Mouse (Mus musculus) midbrain, postnatal 0 days (tissue): Measurements from ENCODE around the gene Ren1. TPM values are rescaled to one million over a fixed set of nuclear protein-coding genes. Genes with fewer than 3 reads are reported as not detected.

Experiments
- ATAC-seq: fragments of 200-750 bp; cut with Nextera tagmentation; 2 replicates; pipeline ENCODE4 v1.8.0; 2017; ENCODE audit warnings: moderate number of reproducible peaks, mild to moderate bottlenecking, moderate TSS enrichment, moderate library complexity; ENCODE audit not compliant: low FRiP score
- DNase-seq: peaks from one replicate; pipeline ENCODE4 v3.0.0-alpha.2; 2015; ENCODE audit warnings: low spot score
- H3K27ac ChIP-seq: fragments of 300-500 bp; sonication (generic); 2 replicates; pipeline ENCODE4 v1.5.1; 2014; ENCODE audit warnings: low read depth, mild to moderate bottlenecking, low read length, mixed read lengths
- H3K27me3 ChIP-seq: fragments of 300-500 bp; sonication (generic); 2 replicates; pipeline ENCODE4 v1.6.1; 2014; ENCODE audit warnings: low read length, control low read depth, mixed read lengths; ENCODE audit not compliant: insufficient read depth
- H3K36me3 ChIP-seq: fragments of 300-500 bp; sonication (generic); 2 replicates; pipeline ENCODE4 v1.6.1; 2014; ENCODE audit warnings: low read length, control low read depth, mixed read lengths; ENCODE audit not compliant: insufficient read depth
- H3K4me1 ChIP-seq: fragments of 300-500 bp; sonication (generic); 2 replicates; pipeline ENCODE4 v1.6.1; 2014; ENCODE audit warnings: mild to moderate bottlenecking, control low read depth, antibody characterized with exemption, low read length, mixed read lengths; ENCODE audit not compliant: insufficient read depth
- H3K4me2 ChIP-seq: fragments of 300-500 bp; sonication (generic); 2 replicates; pipeline ENCODE4 v1.6.1; 2014; ENCODE audit warnings: low read depth, mild to moderate bottlenecking, low read length, mixed read lengths; ENCODE audit not compliant: poor library complexity, severe bottlenecking
- H3K4me3 ChIP-seq: fragments of 300-500 bp; sonication (generic); 2 replicates; pipeline ENCODE4 v1.5.1; 2014; ENCODE audit warnings: low read depth, mild to moderate bottlenecking, low read length, moderate library complexity
- H3K9ac ChIP-seq: fragments of 300-500 bp; sonication (generic); replicated peaks from 2 replicates; pipeline ENCODE4 v1.6.1; 2014; ENCODE audit warnings: mild to moderate bottlenecking, low read length, moderate library complexity, mixed read lengths; ENCODE audit not compliant: poor library complexity, severe bottlenecking
- H3K9me3 ChIP-seq: fragments of 300-500 bp; sonication (generic); 2 replicates; pipeline ENCODE4 v1.6.1; 2016; ENCODE audit warnings: low read length, control low read depth
- CTCF ChIP-seq: IDR thresholded peaks from 2 replicates; pipeline ENCODE4 v1.5.1; 2016; ENCODE audit warnings: antibody characterized with exemption, mild to moderate bottlenecking
- WGBS: fragments of 180-500 bp; shearing (Covaris S2); extraction: QIAGEN DNeasy Blood & Tissue Kit; methylation state at CpG from one replicate; pipeline ENCODE4 v1.1.7; 2014; 5-methylcytosine and 5-hydroxymethylcytosine counted together
- polyA plus RNA-seq: library from polyadenylated mRNA; unstranded; fragments of >200 nt; fragmentation: Nextera tagmentation; extraction: Ambion mirVana; gene quantifications from 2 replicates; pipeline ENCODE4 v1.2.1, GENCODE M21; 2015
- total RNA-seq: library from RNA; depleted of rRNA; stranded (reverse); fragments of >200 nt; gene quantifications from 2 replicates; pipeline ENCODE4 v1.2.3, GENCODE M21; 2014

The Ren1 gene
- total and polyA plus RNA-seq, 2 experiments from 2014 or later, result not detected

DNA sequence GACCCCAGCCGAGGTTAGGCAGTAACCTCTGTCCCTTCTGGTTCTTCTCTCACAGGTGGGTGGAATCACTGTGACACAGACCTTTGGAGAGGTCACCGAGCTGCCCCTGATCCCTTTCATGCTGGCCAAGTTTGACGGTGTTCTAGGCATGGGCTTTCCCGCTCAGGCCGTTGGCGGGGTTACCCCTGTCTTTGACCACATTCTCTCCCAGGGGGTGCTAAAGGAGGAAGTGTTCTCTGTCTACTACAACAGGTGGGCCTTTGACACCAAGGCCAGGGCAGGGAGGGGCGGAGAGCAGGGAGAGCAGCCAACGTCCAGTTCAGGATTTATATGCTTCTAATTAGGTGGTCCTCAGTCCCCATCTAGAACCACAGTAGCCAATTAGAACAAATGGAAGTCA, 6.0 kb downstream of the Ren1 start:
- no peak for TF ChIP-seq CTCF
- Histone ChIP-seq H3K27me3 (no peaks in the 10 kb centered on the region; the same call in 1 of the 2 replicates), H3K36me3 (no peaks in the 10 kb centered on the region), H3K27ac (no peak overlapping the region), H3K4me3 (no peak overlapping the region), H3K9me3 (no peaks in the 10 kb centered on the region), H3K9ac (no peak overlapping the region), H3K4me2 (no peak overlapping the region), H3K4me1 (no peaks in the 10 kb centered on the region)
- 67% methylated on average over 8 of the region's 8 CpGs for WGBS
- DNase-seq, result no peak
- ATAC-seq, result no peak

DNA sequence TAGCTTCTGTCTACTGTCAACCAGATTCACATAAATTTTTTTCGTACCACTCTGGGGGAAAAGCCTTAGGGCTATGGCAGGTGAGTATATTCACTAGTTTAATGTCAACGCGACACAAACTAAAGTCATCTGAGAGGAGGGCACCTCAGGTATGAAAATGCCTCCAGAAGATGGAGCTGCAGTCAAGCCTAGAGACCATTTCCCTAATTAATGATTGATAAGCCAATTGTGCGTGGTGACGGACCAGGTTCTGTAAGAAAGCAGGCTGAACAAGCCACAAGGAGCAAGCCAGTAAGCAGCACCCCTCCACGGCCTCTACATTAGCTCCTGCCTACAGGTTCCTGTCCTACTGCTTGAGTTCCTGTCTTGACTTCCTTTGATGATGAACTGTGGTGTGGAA, 10.7 kb downstream of the Ren1 start:
- whole genome bisulfite sequencing, result 90% methylated on average over 6 of the region's 6 CpGs
- H3K27me3 ChIP-seq, result no peaks in the 10 kb centered on the region; the same call in 1 of the 2 replicates
- no peak overlapping the region for H3K27ac ChIP-seq
- H3K9me3 ChIP-seq, result no peaks in the 10 kb centered on the region
- no peak overlapping the region for H3K4me2 ChIP-seq
- no peak overlapping the region for H3K9ac ChIP-seq
- ATAC-seq, result no peak
- no peaks in the 10 kb centered on the region for H3K36me3 ChIP-seq
- TF ChIP-seq CTCF, result no peak
- no peak for DNase-seq
- H3K4me1 ChIP-seq, result no peaks in the 10 kb centered on the region
- H3K4me3 ChIP-seq, result no peak overlapping the region

DNA sequence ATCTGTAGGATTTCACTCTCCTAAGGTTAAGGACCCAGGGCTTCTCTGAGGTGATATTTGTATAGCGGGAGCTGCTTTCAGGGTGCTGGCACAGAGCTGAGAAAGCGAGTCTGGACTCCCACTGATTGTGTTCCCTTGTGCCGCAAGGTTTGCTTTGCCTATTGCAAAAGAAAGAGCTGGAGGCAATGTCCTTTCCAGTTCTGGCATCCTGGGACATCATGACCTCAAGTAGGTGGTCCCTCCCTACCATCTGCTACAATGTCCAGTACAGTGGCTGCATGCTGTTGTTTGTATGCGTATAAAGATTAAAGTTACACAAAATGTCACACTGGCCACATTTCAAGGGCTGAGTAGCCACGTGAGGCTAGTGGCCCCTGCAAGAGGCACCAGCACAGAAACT, 11.8 kb downstream of the Ren1 start:
- H3K9me3 ChIP-seq, result no peaks in the 10 kb centered on the region
- TF ChIP-seq CTCF, result no peak
- no peaks in the 10 kb centered on the region for H3K36me3 ChIP-seq
- ATAC-seq (no peak), DNase-seq (no peak)
- no peak overlapping the region for H3K9ac ChIP-seq
- H3K27me3 ChIP-seq, result no peaks in the 10 kb centered on the region; the same call in 1 of the 2 replicates
- WGBS, result 86% methylated on average over 5 of the region's 5 CpGs
- no peaks in the 10 kb centered on the region for H3K4me1 ChIP-seq
- H3K4me3 ChIP-seq, result no peak overlapping the region
- H3K4me2 ChIP-seq, result no peak overlapping the region
- H3K27ac ChIP-seq, result no peak overlapping the region

DNA sequence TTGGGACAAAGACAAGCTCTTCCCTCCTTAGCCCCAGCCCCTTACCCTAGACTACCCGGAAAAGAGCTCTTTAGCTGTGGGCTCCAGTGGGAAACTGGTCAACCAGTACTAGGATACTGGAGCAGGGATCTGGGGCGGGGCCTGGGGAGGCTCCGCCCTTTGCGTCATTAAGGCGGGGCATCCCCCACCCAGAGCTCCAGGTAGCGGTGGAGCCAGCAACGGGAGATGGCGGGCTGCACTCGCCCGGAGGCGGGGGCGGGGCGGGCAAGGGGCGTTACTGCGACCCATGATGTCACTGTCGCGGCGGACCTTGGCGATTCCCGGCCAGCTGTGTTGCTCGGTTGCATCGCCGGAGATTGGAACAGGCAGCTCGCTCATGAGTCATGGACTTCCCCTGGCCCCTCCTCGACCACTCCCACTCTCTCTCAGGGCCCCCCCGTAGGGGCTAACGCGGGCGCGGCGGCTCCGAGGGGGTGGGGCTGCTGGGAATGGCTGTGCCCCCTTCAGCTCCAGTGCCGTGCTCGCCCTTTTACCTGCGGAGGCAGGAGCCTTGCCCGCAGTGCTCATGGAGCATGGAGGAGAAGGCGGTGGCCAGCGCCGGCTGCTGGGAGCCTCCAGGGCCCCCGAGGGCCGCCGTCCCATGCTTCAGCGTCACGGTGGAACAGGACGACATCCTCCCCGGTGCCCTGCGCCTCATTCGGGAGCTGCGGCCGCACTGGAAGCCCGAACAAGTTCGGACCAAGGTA, 13.1 kb downstream of the Ren1 start, which contains the start of gene Etnk2:
TSS of gene Etnk2 (plus strand) at position 297 of the 746 bp plus-strand sequence.
- Histone ChIP-seq H3K4me2 (peak within 1 kb of the TSS; percentile 88), H3K27ac (peak within 1 kb of the TSS; percentile 72), H3K36me3 (no peaks in the 10 kb centered on the region), H3K27me3 (no peaks in the 10 kb centered on the region; the same call in 1 of the 2 replicates), H3K9ac (peak within 1 kb of the TSS; percentile 81), H3K4me3 (peak within 1 kb of the TSS; percentile 81), H3K9me3 (no peaks in the 10 kb centered on the region), H3K4me1 (0 out of 2 replicates have a peak, but pooled peaks cover 3% of the 10 kb centered on the region)
- peak; percentile 81 for DNase-seq
- peak; percentile 76 for ATAC-seq
- TF ChIP-seq CTCF, result no peak
- 1% methylated on average over 51 of the region's 52 CpGs for WGBS

DNA sequence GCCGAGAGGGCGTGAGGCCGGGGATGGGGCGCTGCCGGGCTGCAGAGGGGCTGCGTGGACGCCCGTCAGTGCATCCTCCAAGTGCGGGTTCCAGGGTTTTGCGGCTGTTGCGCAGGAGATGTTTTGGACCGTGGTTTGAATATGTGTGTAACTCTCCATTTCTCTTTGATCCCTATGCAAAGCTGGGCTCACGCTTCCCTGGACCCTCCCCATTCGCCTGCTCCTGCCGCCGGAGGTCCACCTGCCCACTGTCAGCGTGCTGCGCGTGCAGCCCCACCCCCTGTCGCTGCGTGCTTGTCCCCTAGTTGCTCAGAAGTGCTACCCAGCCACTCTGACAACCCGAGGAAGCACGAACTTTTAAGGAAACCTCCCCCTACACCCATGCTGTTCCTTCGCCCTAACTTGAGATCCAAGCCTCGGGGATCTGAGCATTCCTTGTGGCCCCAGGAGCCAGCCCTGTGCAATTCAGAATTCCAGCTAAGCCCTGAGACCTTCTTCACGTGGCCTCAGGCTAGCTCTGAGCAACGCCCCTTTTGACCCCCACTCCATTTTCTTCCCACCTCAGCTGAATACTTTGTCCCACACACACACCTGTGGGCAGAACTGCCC, 13.8 kb downstream of the Ren1 start:
- Histone ChIP-seq H3K27ac (peak overlapping the region; percentile 72), H3K4me2 (peak overlapping the region; percentile 88), H3K4me3 (peak overlapping the region; percentile 81), H3K27me3 (no peaks in the 10 kb centered on the region), H3K9ac (peak overlapping the region; percentile 81), H3K36me3 (no peaks in the 10 kb centered on the region), H3K9me3 (no peaks in the 10 kb centered on the region), H3K4me1 (0 out of 2 replicates have a peak, but pooled peaks cover 3% of the 10 kb centered on the region)
- ATAC-seq (peak; percentile 24; the same call in 1 of the 2 replicates), DNase-seq (no peak)
- WGBS, result 3% methylated on average over 27 of the region's 27 CpGs
- no peak for TF ChIP-seq CTCF

DNA sequence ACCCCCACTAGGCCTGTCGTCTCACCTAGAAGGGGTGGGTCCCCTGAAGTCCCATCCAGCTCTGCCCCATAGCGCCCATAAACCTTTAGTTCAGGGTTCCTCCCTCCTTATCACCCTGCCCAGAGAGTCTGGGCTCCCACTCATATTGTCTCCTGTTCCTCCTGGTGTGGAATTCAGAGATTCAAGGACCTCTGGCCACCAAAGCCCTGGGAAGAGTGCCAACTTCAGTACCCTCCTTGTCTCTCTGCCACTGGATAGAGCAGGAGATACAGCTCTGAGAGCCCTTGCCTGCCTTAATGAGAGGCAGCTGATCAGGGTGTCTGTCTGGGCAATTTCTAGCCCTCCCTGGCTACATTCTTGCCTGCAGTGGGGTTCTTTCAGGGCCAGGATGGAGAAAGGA, 14.6 kb downstream of the Ren1 start:
- TF ChIP-seq CTCF, result no peak
- Histone ChIP-seq H3K27me3 (no peaks in the 10 kb centered on the region), H3K4me2 (peak overlapping the region; percentile 88; the same call in 1 of the 2 replicates), H3K9me3 (no peaks in the 10 kb centered on the region), H3K36me3 (no peaks in the 10 kb centered on the region), H3K27ac (no peak overlapping the region), H3K4me3 (no peak overlapping the region), H3K9ac (peak overlapping the region; percentile 33; the same call in 1 of the 2 replicates), H3K4me1 (0 out of 2 replicates have a peak, but pooled peaks cover 3% of the 10 kb centered on the region)
- ATAC-seq, result no peak
- no peak for DNase-seq
- 55% methylated on average over 2 of the region's 2 CpGs for WGBS
